Mouse (Mus musculus): ENCODE measurements around the gene Bhlhe40. TPM values are rescaled to one million over a fixed set of nuclear protein-coding genes. Genes with fewer than 3 reads are reported as not detected.

The Bhlhe40 gene
- polyA plus RNA-seq (2012; rRNA removed) = 6.2 and 7.9 TPM in 2 replicates

DNA sequence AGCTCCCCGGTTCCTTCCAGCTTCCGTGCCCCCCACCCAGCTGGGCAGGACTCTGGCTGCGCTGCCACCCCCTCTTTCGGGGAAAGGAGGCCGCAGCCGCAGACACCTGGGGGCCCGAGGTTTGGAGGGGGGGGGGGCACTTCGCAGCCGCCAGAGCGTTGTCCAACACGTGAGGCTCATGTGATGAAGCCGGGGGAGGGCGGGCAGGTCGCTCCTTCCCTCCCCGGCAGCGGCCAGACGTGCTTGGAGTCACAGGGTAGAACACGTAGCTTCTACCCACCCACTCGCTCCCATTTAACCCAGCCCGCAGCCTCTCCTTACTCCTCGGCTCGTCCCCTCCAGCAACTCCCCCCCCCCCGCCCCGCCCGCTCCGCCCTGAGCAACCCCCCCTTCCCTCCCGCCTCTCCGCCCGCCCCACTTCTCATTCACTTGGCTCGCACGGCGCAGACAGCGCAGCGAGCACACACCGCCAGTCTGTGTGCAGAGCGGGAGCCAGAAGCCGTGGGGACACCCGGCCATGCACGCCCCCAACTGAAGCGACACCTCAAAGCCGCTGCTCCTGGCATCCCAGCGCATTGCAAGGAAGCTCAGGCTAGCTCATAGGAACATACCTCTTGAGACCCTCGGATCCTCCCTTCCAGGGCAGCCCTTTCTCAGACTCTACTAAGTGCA lies at the start of gene Bhlhe40:
TSS of gene Bhlhe40 (plus strand) at position 424 of the 672 bp plus-strand sequence.
- H3K4me1 ChIP-seq (replicated peaks; ENCODE audit: control insufficient read depth, insufficient read depth, low read length) = peaks cover 19% of the 10 kb centered on the region

GRCm38 (mm10) chr6:108611663-108612062 lies 48.8 kb upstream of the Bhlhe40 start:
- Histone ChIP-seq H3K27me3 (ENCODE audit: control insufficient read depth, insufficient read depth, low read length) (no peaks in the 10 kb centered on the region), H3K27ac (ENCODE audit: control insufficient read depth, insufficient read depth, low read length) (no peak overlapping the region), H3K36me3 (ENCODE audit: control insufficient read depth, insufficient read depth, low read length) (no peaks in the 10 kb centered on the region), H3K4me1 (replicated peaks; ENCODE audit: control insufficient read depth, insufficient read depth, low read length) (no peaks in the 10 kb centered on the region), H3K4me3 (ENCODE audit: control insufficient read depth, insufficient read depth, low read length) (no peak overlapping the region)
- 63% methylated on average over 3 of the region's 3 CpGs for WGBS
- no peak for DNase-seq
- TF ChIP-seq POLR2A (IDR thresholded peaks at IDR 0.05; ENCODE audit: control insufficient read depth, extremely low read depth, insufficient read depth, low read length, poor library complexity) (no peak), CTCF (IDR thresholded peaks at IDR 0.05; ENCODE audit: borderline replicate concordance, control insufficient read depth, extremely low read depth, insufficient read depth, low read length, poor library complexity) (no peak)

More for the DNA sequence above, at the start of gene Bhlhe40:
- H3K27me3 ChIP-seq (ENCODE audit: control insufficient read depth, insufficient read depth, low read length) = peaks cover 3% of the 10 kb centered on the region
- H3K27ac ChIP-seq (ENCODE audit: control insufficient read depth, insufficient read depth, low read length) = no peak within 1 kb of the TSS
- TF ChIP-seq POLR2A (IDR thresholded peaks at IDR 0.05; ENCODE audit: control insufficient read depth, extremely low read depth, insufficient read depth, low read length, poor library complexity) (no peak), CTCF (IDR thresholded peaks at IDR 0.05; ENCODE audit: borderline replicate concordance, control insufficient read depth, extremely low read depth, insufficient read depth, low read length, poor library complexity) (no peak)
- no peaks in the 10 kb centered on the region for H3K36me3 ChIP-seq (ENCODE audit: control insufficient read depth, insufficient read depth, low read length)
- peak within 1 kb of the TSS; percentile 57 for H3K4me3 ChIP-seq (ENCODE audit: control insufficient read depth, insufficient read depth, low read length)
- 1% methylated on average over 34 of the region's 43 CpGs for WGBS
- peak; percentile 44 for DNase-seq

GRCm38 (mm10) chr6:108618025-108618424 lies 42.4 kb upstream of the Bhlhe40 start:
- WGBS = 64% methylated on average over 10 of the region's 10 CpGs
- Histone ChIP-seq H3K27ac (ENCODE audit: control insufficient read depth, insufficient read depth, low read length) (no peak overlapping the region), H3K4me1 (replicated peaks; ENCODE audit: control insufficient read depth, insufficient read depth, low read length) (no peaks in the 10 kb centered on the region), H3K36me3 (ENCODE audit: control insufficient read depth, insufficient read depth, low read length) (no peaks in the 10 kb centered on the region), H3K4me3 (ENCODE audit: control insufficient read depth, insufficient read depth, low read length) (no peak overlapping the region), H3K27me3 (ENCODE audit: control insufficient read depth, insufficient read depth, low read length) (no peaks in the 10 kb centered on the region)
- no peak for TF ChIP-seq CTCF (IDR thresholded peaks at IDR 0.05; ENCODE audit: borderline replicate concordance, control insufficient read depth, extremely low read depth, insufficient read depth, low read length, poor library complexity)
- no peak for TF ChIP-seq POLR2A (IDR thresholded peaks at IDR 0.05; ENCODE audit: control insufficient read depth, extremely low read depth, insufficient read depth, low read length, poor library complexity)
- DNase-seq = no peak

GRCm38 (mm10) chr6:108623028-108623565 lies 37.3 kb upstream of the Bhlhe40 start:
- H3K27ac ChIP-seq (ENCODE audit: control insufficient read depth, insufficient read depth, low read length) = no peak overlapping the region
- WGBS = 90% methylated on average over 4 of the region's 4 CpGs
- no peak for TF ChIP-seq CTCF (IDR thresholded peaks at IDR 0.05; ENCODE audit: borderline replicate concordance, control insufficient read depth, extremely low read depth, insufficient read depth, low read length, poor library complexity)
- no peak for TF ChIP-seq POLR2A (IDR thresholded peaks at IDR 0.05; ENCODE audit: control insufficient read depth, extremely low read depth, insufficient read depth, low read length, poor library complexity)
- no peaks in the 10 kb centered on the region for H3K36me3 ChIP-seq (ENCODE audit: control insufficient read depth, insufficient read depth, low read length)
- H3K4me1 ChIP-seq (replicated peaks; ENCODE audit: control insufficient read depth, insufficient read depth, low read length) = no peaks in the 10 kb centered on the region
- H3K27me3 ChIP-seq (ENCODE audit: control insufficient read depth, insufficient read depth, low read length) = no peaks in the 10 kb centered on the region
- H3K4me3 ChIP-seq (ENCODE audit: control insufficient read depth, insufficient read depth, low read length) = no peak overlapping the region
- DNase-seq = no peak

DNA sequence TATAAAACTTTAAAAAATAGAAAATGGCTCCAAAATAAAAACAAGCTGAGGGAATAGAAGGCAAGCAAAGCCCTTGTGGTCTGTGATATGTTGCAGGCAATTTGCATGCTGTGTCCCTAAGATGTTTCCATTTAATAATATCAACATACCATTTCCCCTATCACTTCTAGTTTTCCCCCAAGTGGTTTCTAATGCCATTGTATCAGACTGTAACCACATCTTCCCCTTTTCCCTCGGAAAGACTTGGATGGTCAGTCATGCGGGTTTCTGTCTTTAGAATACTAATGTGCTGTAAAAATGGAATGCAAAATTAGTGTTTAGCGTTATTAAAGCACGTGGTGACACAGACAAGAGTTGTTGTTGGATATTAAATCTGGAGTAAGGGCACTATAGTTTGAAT lies 35.5 kb upstream of the Bhlhe40 start:
- Histone ChIP-seq H3K27ac (ENCODE audit: control insufficient read depth, insufficient read depth, low read length) (no peak overlapping the region), H3K36me3 (ENCODE audit: control insufficient read depth, insufficient read depth, low read length) (no peaks in the 10 kb centered on the region), H3K27me3 (ENCODE audit: control insufficient read depth, insufficient read depth, low read length) (no peaks in the 10 kb centered on the region), H3K4me3 (ENCODE audit: control insufficient read depth, insufficient read depth, low read length) (no peak overlapping the region), H3K4me1 (replicated peaks; ENCODE audit: control insufficient read depth, insufficient read depth, low read length) (no peaks in the 10 kb centered on the region)
- no peak for DNase-seq
- TF ChIP-seq POLR2A (IDR thresholded peaks at IDR 0.05; ENCODE audit: control insufficient read depth, extremely low read depth, insufficient read depth, low read length, poor library complexity) (no peak), CTCF (IDR thresholded peaks at IDR 0.05; ENCODE audit: borderline replicate concordance, control insufficient read depth, extremely low read depth, insufficient read depth, low read length, poor library complexity) (no peak)
- WGBS = 67% methylated on average over 4 of the region's 4 CpGs

GRCm38 (mm10) chr6:108630701-108631100 lies 29.7 kb upstream of the Bhlhe40 start:
- TF ChIP-seq CTCF (IDR thresholded peaks at IDR 0.05; ENCODE audit: borderline replicate concordance, control insufficient read depth, extremely low read depth, insufficient read depth, low read length, poor library complexity) (no peak), POLR2A (IDR thresholded peaks at IDR 0.05; ENCODE audit: control insufficient read depth, extremely low read depth, insufficient read depth, low read length, poor library complexity) (no peak)
- Histone ChIP-seq H3K4me1 (replicated peaks; ENCODE audit: control insufficient read depth, insufficient read depth, low read length) (no peaks in the 10 kb centered on the region), H3K4me3 (ENCODE audit: control insufficient read depth, insufficient read depth, low read length) (no peak overlapping the region), H3K27ac (ENCODE audit: control insufficient read depth, insufficient read depth, low read length) (no peak overlapping the region), H3K27me3 (ENCODE audit: control insufficient read depth, insufficient read depth, low read length) (no peaks in the 10 kb centered on the region), H3K36me3 (ENCODE audit: control insufficient read depth, insufficient read depth, low read length) (no peaks in the 10 kb centered on the region)
- peak; percentile 16 for DNase-seq
